Mouse (Mus musculus): ENCODE measurements around the gene Fstl1. TPM values are rescaled to one million over a fixed set of nuclear protein-coding genes. Genes with fewer than 3 reads are reported as not detected.

The Fstl1 gene
- 10 to 100 TPM; 67.0 to 71.9 TPM for total RNA-seq (2021)

DNA sequence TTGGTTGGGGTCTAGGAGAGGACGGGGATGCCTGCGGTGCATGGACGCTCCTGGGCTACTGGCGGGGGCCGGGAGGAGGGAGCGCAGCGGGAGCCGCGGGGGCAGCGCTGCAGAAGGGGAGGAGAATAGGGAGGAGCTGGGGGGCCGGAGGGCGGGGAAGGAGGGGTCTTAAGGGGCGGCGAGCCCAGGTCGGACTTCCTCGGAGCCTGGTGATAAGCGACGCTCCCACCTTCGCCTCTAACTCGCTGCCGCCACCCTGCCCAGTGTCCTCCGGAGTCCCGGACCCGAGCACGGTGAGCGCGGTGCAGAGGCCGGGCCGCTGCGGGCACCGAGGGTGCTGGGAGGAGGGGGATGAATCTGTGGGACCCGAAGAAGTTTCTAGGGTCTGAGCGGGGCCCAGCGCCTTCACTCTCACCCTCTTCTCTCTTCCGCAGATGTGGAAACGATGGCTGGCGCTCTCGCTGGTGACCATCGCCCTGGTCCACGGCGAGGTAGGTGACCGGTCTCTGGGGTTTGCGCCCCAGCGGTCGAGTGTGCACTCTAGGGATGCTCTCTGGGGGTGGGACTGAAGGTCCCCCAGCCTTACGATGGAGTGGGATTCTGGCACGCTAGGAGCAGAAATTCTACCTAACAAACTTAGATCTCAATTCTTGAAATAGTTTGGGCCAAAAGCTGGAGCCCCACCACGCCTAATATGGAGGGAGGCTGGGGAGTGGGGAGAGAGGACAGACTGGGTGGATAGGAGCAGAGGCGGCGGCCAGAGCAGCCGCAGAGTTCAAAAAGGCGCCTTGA, at the start of gene Fstl1:
TSS of gene Fstl1 (plus strand) at position 14 of the 792 bp plus-strand sequence.
- DNase-seq (ENCODE audit: extremely low spot score in 1 of 2, low spot score in 2 of 2): peak in 1 of 2 experiments; percentile 75
- intact Hi-C loops (cut with DNase I): no loop called here

DNA sequence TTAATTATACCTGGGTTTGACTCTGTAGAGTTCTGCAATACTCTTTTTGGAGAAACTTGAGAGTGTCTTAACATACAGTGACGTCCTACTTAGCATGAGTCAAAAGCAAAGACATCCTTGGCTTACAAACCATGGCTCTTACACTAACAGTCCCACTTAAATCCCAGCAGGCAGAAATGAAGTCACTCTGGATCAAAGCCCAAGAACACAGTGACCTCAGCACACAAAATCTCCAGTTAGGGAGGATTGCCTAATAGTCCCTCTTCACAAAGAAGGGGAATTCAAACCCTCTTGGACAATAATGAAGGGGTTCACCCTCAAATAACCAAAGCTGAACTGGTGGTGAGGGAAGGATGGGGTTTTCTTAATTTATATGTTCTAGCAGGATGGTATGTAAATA, 48.0 kb upstream of the Fstl1 start:
- intact Hi-C loops (cut with DNase I): no loop called here
- no peak for DNase-seq (ENCODE audit: extremely low spot score in 1 of 2, low spot score in 2 of 2)

DNA sequence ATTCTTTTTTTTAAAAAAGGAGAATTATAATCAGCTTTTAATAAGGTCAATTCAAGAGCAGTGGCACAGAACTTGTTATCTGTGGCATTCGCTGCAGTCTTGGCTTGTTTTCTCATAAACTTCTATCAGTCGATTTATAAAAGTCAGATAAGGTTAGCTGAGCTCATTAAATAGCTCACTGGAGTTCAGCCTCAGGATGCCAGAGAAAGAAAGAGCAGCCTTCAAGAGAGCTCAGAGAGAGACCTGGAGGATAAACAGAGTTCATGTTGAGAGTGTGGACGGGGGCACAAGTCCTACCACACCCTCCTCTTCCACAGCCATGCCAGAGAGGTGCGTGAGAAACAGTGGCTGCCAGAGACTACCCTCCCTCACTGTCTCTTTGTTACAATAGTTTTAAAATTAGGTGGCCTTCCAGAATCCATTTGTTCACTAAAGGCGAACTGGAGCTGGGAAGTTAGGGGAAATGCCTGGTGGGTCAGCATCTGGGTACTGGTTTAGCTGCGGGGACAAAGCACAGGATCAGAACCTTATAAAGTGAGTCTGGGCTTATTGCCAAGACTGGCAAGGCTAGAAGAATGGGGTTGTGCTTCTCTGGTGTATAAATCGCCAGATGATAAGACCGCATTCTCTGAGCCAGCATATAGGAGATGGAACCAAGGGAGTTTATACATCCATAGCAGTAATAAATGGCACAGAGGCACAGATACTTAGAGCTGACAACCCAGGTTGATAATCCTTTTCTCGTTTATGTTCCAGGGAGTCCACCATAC, 47.1 kb upstream of the Fstl1 start:
- DNase-seq (ENCODE audit: extremely low spot score in 1 of 2, low spot score in 2 of 2): no peak
- intact Hi-C loops (cut with DNase I): no loop called here

DNA sequence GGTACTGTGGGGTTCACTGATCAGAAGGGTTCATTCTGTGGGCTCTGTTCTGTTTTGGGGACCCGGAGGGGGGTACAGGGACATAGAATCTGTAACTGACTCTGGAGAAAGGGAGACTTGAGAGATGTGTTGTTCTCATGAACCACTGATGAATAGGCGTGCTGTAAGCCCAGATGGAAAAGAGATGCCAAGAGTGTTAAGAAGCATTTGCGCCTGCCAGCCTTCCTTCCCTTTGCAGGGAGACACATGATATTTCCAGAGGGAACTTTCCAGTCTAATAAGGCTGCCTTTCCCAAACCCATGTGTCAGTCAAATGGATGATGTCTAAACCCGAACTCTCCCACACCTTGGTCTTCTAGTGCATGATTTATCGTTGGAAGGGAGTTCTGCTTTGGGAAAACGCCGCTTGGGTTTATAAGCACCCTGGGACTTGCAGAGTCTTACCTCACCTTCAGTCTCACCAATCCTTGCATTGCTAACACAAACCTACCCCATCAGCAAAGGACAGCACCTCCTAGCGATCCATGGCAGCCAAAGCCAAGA, 46.3 kb upstream of the Fstl1 start:
- intact Hi-C loops (cut with DNase I): no loop called here
- no peak for DNase-seq (ENCODE audit: extremely low spot score in 1 of 2, low spot score in 2 of 2)

DNA sequence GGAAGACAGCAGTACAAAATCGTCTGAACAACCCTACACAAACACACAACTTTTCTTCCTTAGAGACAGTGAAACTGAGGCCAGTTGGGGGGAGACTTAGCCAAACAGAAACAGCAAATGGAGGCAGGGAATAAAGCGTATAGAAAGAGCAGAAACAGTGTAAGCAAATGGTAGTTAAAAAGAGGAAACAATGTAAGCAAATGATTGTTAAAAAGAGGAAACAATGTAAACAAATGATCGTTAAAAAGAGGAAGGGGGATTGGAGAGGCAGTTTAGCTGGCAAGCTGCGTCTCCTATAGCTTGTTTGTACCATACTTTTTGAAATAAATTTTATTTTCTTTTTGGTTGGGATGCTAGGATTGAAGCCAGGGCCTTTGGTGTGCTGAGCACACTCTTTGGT, 45.2 kb upstream of the Fstl1 start:
- intact Hi-C loops (cut with DNase I): no loop called here
- no peak for DNase-seq (ENCODE audit: extremely low spot score in 1 of 2, low spot score in 2 of 2)

DNA sequence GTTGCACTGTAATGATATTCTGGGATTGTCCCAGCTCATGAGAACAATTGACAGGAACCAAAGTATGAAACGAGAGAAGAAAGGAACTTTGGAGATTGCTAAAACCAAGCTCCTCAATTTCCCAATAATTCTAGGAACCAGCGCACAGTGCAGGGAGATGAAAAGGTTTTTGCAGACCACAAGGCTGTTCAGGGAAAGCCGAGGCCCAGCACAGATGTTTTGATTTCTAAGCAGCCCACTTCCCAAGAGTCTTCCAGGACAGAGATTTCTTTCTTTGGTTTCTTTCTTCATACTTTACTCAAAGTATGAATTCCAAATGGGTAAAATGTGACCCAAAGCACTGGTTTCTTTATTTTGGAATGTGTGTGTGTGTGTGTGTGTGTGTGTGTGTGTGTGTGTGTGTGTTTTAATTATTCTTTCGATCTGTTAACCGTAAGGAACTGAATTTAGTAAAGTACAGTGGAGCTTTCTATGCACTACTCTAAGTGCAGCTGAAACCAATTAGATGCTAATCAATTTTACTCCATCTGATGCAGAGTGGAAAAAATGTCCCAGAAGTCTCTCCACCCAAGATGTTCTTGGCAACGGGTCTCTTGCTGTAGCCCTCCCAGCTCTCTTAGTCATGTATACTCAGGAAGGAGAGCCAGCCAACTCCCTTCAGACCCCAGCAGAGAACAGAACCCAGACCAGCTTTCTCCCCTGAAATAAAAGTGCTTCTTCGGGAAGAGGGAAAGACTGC, 44.5 kb upstream of the Fstl1 start:
- no peak for DNase-seq (ENCODE audit: extremely low spot score in 1 of 2, low spot score in 2 of 2)
- intact Hi-C loops (cut with DNase I): no loop called here

DNA sequence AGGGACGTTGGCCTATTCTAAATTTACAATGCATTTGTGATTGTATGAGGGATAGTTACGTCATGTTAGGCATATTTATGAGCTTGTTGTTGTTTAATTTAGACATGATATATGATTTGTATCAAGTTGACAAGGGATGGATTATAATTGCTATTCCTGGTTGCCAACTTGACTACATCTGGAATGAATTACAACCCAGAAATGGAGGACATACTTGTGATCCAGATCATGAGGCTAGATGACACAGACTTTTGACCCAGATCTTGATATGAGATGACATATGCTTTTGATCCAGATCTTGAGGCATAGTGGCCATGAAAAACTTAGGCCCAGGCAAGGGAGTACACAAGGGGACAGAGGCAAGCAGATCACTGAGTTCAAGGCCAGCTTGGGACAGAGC, 36.6 kb upstream of the Fstl1 start:
- intact Hi-C loops (cut with DNase I): no loop called here
- DNase-seq (ENCODE audit: extremely low spot score in 1 of 2, low spot score in 2 of 2): no peak

DNA sequence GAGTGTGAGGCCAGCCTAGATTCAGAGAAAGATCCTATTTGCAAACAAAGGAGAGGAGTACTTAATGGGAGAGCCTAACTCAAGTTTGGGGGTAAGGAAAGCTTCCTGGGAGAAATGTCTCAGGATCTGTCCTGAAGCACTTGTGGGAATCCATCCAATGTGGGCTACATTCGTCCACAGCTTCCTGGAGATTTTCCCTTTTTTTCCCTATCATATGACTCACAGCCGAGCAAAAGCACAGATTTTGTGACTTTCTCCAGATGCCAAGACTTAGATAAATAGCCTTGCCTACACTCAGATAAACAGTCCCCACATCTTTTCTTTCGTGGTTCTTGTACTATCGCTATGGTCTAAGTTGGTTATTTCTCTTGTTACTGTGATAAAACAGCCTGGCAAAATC, 34.4 kb upstream of the Fstl1 start:
- intact Hi-C loops (cut with DNase I): no loop called here
- no peak for DNase-seq (ENCODE audit: extremely low spot score in 1 of 2, low spot score in 2 of 2)

DNA sequence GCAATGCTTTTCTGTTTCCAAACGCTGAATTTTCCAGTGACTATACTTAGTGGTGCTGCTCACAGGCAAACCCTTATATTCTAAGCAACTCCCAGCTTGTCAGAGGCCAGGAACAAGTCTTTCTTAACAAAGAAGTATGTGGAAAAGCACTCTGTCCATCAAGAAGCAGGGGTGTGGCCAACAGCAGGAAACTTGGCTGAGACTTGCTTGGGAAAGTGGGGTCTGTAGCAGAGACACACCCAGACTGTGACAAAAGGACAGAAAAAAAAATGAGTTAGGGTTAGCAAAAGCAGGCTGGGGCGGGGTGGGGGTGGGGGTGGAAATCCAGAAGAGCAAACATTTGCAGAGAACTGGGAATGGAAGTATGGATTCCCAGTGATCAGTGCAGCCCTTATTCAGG, 23.8 kb upstream of the Fstl1 start:
- intact Hi-C loops (cut with DNase I): no loop called here
- DNase-seq (ENCODE audit: extremely low spot score in 1 of 2, low spot score in 2 of 2): no peak

DNA sequence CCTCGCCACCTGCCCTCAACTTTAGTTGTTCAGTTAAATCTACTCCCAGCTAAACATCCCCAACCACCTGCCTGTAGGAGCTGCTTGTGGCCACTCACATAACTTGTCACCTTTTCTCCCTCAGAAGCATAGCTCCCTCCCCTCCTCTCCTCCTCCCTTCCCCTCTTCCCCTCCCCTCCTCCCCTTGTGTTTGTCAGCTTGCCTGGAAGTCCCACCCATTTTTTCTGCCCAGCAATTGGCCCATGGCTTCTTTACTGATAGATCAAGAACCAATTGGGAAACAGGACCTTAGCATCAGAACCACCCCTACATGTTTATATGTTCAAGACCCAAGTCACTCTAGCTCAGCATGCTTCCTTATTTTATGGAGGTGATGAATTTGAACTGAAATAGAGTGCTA, 22.9 kb upstream of the Fstl1 start:
- intact Hi-C loops (cut with DNase I): no loop called here
- DNase-seq (ENCODE audit: extremely low spot score in 1 of 2, low spot score in 2 of 2): no peak

DNA sequence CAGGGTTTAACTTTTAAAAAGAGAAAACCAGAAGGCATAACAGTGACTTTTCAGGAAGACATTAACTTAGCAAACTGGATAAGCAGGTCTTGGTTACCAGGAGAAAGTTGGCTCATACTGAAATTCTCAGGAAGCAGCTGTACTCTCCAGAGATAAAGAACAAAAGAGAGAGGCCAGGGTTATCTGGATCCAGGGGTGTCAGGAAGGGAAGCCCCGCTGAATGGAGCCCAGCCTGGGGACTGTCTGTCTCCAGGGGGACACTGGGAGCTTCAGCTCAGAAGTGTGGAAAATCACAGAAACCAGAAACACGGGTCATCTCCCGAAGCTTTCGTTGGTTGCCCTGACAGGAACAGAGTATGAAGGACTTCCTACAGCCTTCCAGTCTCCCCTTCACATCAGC, 22.2 kb upstream of the Fstl1 start:
- intact Hi-C loops (cut with DNase I): no loop called here
- DNase-seq (ENCODE audit: extremely low spot score in 1 of 2, low spot score in 2 of 2): no peak

DNA sequence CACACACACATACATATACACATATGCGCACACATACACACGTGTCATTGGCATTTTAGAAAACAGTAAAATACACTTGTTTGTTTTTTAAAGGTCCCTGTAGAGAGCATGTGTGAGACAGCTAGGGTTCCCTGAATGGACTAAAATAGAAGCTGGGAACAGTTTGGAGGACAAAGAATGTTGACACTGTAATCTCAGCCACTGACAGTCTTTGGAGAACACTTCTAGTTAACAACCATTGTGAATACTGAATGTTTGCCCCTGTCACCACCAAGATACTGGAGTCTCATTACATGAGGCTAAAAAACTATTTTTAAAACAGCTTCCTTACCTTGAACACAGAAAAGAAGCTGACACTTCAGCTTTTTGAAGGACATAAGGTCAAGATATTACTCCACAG, 19.4 kb upstream of the Fstl1 start:
- intact Hi-C loops (cut with DNase I): no loop called here
- no peak for DNase-seq (ENCODE audit: extremely low spot score in 1 of 2, low spot score in 2 of 2)

DNA sequence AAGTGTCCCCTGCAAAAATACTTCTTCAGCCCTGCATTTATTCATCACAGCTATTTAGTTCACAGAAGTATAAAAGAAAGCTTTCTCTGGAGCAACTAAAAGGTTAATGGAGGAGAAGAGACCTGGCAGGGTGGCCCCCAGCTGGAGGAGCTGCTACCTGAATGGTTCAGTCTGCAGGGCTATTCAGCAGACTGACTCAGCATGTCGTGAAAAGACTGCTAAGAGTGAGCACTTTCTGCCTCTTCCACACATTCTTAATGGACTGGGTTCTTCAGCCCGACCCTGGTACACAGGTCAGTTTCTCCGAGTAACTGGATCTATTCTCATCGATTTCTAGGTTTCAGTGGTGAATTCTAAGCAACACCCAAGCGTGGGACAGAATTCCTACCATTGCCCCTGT, 12.9 kb upstream of the Fstl1 start:
- intact Hi-C loops (cut with DNase I): no loop called here
- DNase-seq (ENCODE audit: extremely low spot score in 1 of 2, low spot score in 2 of 2): no peak

DNA sequence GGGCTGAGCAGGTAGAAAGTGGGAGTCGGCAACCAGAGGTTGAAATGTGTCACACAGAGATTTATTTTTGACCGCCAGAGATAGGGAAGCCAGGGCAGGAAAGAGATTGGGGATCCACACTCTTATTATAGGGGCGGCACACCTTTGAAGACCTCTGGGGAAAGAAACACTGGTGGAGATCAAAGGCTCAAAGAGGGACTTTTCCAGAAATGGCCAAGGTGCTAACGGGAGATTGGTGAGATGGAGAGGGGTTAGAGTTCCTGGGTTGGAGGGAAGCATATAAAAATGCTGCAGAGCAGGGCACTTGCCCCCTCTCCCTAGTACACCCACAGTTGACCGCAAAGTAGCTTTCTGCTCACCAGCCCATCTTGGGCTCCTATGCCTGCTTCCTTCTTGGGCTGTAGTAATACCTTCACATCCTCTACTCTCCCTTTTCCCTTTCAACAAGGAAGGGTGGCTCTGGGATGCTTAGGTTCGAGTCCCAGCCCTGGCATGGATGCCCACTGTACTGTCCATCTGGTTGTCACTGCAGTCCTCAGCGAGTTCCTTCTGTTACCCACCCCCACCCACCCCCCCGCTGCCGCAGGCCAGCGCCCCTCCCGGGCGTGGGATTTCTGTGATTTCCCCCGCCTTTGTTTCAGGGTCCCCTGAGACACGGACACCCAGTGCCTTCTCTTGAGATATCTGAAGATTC, 360 bp upstream of the Fstl1 start:
- no peak for DNase-seq (ENCODE audit: extremely low spot score in 1 of 2, low spot score in 2 of 2)
- intact Hi-C loops (cut with DNase I): no loop called here

DNA sequence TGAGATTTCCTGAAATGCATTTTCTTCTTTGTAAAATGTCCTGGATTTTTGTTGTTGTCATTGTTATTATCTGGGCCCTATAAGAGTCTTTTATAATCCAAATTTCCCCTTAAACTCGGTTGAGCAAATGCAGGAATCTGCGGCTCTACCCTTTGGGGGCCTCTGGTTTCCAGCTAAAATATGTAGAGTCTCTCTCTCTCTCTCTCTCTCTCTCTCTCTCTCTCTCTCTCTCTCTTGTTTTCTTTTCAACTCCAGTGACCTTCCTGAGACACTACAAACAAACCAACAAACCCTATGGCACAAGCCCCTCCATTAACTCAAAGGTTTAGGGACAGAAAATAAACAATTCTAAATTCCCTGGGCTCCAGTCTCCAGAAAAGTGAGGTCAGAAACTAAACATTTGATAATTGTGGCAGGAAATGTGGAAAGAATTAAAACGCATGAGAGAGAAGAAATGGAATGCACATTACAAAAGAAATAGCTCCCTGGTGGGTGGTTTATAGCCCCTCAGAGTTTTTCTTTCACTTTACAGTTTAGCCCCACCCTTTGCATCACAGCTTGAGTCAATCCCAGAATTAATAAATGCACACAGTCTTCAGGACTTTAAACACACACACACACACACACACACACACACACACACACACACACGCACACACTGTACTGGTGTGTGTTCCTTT, 1.3 kb downstream of the Fstl1 start:
- intact Hi-C loops (cut with DNase I): no loop called here
- no peak for DNase-seq (ENCODE audit: extremely low spot score in 1 of 2, low spot score in 2 of 2)

DNA sequence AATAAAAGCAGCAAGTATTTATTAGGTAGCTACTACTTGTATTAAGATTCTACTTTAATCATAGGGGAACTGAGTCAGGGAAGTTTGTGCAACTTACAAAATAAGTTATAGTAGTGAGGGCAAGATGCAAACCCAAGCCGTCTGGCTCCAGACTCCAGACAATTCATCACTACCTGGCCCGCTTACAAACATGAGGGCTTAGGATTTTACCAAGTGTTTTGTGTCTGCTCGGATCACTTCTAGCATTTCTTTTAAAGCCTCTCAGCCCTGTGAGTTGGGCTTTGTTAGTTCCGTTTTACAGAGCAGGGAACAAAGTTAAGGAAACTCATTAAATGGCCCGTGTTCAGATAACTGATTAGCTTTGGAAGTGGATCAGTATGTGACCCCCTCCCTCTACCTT, 1.9 kb downstream of the Fstl1 start:
- no peak for DNase-seq (ENCODE audit: extremely low spot score in 1 of 2, low spot score in 2 of 2)
- intact Hi-C loops (cut with DNase I): no loop called here

DNA sequence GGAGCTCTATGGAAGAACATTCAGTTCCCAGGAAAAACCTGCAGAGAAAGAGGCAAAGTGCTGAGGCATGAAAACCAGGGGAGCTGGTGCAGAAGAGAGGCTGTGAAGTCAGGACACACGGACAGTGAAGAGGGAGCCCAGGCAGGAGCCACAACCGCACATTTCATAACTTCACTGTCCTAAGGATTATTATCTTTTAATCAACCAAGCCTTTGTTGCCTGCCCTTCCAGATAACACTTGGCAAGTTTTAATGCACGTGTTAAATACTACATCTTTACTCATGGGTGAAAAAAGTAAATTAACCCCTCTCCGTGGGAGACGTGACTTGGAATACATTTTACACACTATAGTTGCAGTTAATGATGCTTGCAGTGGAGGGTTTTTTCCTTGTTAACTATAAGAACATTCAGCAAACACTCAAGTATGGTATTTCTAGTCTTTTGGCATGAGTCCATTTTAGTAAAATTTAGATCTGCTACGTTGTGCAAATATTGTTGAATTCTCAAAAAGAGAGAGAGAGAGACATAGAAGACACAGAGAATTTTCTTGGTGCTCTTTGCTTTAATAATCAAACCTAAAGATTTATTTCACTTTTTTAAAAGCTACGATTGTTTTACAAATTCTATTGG, 3.1 kb downstream of the Fstl1 start:
- DNase-seq (ENCODE audit: extremely low spot score in 1 of 2, low spot score in 2 of 2): no peak
- intact Hi-C loops (cut with DNase I): no loop called here

DNA sequence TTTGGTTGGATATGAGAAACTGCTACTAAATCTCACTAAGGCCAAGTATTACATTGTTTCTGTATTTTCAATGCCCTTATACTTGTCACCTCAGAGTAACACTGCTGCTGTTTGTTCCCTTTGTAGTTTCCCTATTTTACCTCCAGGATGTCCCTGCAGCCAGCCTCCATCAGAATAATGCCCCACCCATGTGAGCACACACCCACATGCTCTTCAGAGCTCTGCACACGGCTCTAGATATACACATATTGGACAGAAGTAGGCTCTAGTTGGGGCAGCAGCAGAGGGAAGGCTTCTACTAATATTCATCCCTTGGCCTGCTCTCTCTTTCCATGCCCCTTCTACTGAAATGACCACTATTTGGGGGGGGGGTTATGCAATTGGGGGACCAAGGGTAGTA, 3.7 kb downstream of the Fstl1 start:
- no peak for DNase-seq (ENCODE audit: extremely low spot score in 1 of 2, low spot score in 2 of 2)
- intact Hi-C loops (cut with DNase I): no loop called here
